Mouse (Mus musculus) intestine, embryonic 14.5 days (tissue): ENCODE measurements around the gene Lrmda. TPM values are rescaled to one million over a fixed set of nuclear protein-coding genes. Genes with fewer than 3 reads are reported as not detected.

ENCODE experiments used
- ATAC-seq: fragments of 200-750 bp; cut with Nextera tagmentation; replicated peaks from 2 replicates; pipeline ENCODE4 v1.8.0; 2017; ENCODE audit warnings: low read depth, moderate number of reproducible peaks, moderate TSS enrichment, moderate library complexity; ENCODE audit not compliant: low FRiP score, low TSS enrichment
- DNase-seq: peaks from one replicate; pipeline ENCODE4 v3.0.0-alpha.2; 2018; ENCODE audit warnings: low spot score
- H3K27ac ChIP-seq: fragments of 300-500 bp; sonication (generic); 2 replicates; pipeline ENCODE4 v1.5.1; 2014; ENCODE audit warnings: low read depth, mild to moderate bottlenecking, control low read depth
- H3K27me3 ChIP-seq: fragments of 300-500 bp; sonication (generic); replicated peaks from 2 replicates; pipeline ENCODE4 v1.6.1; 2014; ENCODE audit warnings: low read length, control low read depth; ENCODE audit not compliant: control insufficient read depth, insufficient read depth
- H3K36me3 ChIP-seq: fragments of 300-500 bp; sonication (generic); 2 replicates; pipeline ENCODE4 v1.6.1; 2014; ENCODE audit warnings: low read length, control low read depth; ENCODE audit not compliant: control insufficient read depth, insufficient read depth
- H3K4me1 ChIP-seq: fragments of 300-500 bp; sonication (generic); replicated peaks from 2 replicates; pipeline ENCODE4 v1.6.1; 2014; ENCODE audit warnings: low read length, control low read depth, mixed read lengths; ENCODE audit not compliant: control insufficient read depth, insufficient read depth
- H3K4me2 ChIP-seq: fragments of 300-500 bp; sonication (generic); 2 replicates; pipeline ENCODE4 v1.6.1; 2014; ENCODE audit warnings: low read length
- H3K4me3 ChIP-seq: fragments of 300-500 bp; sonication (generic); 2 replicates; pipeline ENCODE4 v1.5.1; 2014; ENCODE audit warnings: low read depth, low read length, control low read depth, mixed read lengths
- H3K9ac ChIP-seq: fragments of 300-500 bp; sonication (generic); 2 replicates; pipeline ENCODE4 v1.6.1; 2014; ENCODE audit warnings: mild to moderate bottlenecking, low read length
- H3K9me3 ChIP-seq: fragments of 300-500 bp; sonication (generic); 2 replicates; pipeline ENCODE4 v1.6.1; 2016; ENCODE audit warnings: low read length, control low read depth; ENCODE audit not compliant: control insufficient read depth
- WGBS: fragments of 180-500 bp; shearing (Covaris S2); extraction: QIAGEN DNeasy Blood & Tissue Kit; methylation state at CpG from one replicate; pipeline ENCODE4 v1.1.7; 2014; 5-methylcytosine and 5-hydroxymethylcytosine counted together
- microRNA-seq: library from miRNA; unstranded; fragments of <30 nt; microRNA quantifications from one replicate; pipeline ENCODE4, GENCODE M21; 2016
- polyA plus RNA-seq: library from polyadenylated mRNA; unstranded; fragments of >200 nt; fragmentation: Nextera tagmentation; extraction: Ambion mirVana; gene quantifications from 2 replicates; pipeline ENCODE4 v1.2.1, GENCODE M21; 2014

The Lrmda gene
- polyA plus RNA-seq, 1 experiment from 2014 or later, result 0.70 TPM

DNA sequence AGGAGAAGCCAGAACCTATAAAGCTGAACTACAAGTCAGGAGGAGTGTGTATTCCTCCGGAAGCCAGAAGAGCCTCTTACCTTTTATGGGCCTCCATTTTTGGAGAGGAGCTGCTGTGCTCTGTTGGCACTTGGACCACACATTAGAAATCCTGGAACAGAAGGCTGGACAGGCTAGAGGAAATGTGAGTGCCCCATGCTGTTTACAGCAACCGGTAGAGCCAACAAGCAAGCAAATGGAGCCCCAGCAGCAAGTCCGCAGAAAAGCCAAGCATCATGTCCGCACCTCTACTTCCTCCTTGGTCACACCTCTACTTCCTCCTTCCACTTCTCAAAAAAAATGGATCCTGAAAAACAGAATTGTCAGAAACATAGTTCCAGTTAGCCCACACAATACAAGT is 1073.8 kb downstream of the Lrmda start:
- no peak overlapping the region for H3K9ac ChIP-seq
- no peak overlapping the region for H3K27ac ChIP-seq
- H3K4me1 ChIP-seq, result peaks cover 12% of the 10 kb centered on the region; the same call in 1 of the 2 replicates
- no peak overlapping the region for H3K4me3 ChIP-seq
- ATAC-seq, result no peak
- H3K36me3 ChIP-seq, result no peaks in the 10 kb centered on the region
- 92% methylated on average over 4 of the region's 4 CpGs for WGBS
- H3K4me2 ChIP-seq, result no peak overlapping the region
- no peaks in the 10 kb centered on the region for H3K27me3 ChIP-seq
- H3K9me3 ChIP-seq, result no peaks in the 10 kb centered on the region
- no peak for DNase-seq

DNA sequence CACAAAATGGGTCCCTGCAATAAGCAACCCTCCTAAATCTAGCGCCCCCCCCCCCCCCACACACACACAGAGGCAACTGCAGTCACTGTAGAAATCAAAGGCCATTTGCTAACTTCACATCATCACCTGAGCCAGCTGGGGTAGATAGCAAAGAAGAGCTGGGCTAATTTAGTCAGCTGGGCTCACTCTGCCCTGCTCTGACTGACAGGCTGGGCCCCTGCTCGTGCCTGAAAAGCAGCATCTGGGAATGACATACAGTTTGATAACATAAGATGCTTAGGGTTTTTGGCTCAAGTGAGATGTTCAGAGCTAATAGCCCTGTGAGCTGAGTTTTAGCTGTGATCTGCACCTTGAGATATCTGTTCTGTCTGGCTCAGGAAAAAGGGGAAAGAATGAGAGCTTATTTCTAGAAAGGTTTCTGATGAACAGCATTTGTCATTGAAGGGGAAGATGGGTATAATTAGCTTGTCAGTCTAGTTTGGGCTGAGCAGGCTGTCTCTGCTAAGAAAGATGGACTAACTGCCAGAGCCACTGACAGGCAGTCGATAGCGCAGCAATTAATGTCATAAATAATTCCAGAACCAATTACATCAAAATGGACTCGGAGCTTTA is 1075.1 kb downstream of the Lrmda start:
- Histone ChIP-seq H3K4me2 (no peak overlapping the region), H3K36me3 (no peaks in the 10 kb centered on the region), H3K4me1 (peaks cover 12% of the 10 kb centered on the region; the same call in 1 of the 2 replicates), H3K27me3 (no peaks in the 10 kb centered on the region), H3K4me3 (no peak overlapping the region), H3K27ac (no peak overlapping the region), H3K9ac (no peak overlapping the region), H3K9me3 (no peaks in the 10 kb centered on the region)
- ATAC-seq (no peak), DNase-seq (no peak)
- 42% methylated on average over 5 of the region's 5 CpGs for WGBS

DNA sequence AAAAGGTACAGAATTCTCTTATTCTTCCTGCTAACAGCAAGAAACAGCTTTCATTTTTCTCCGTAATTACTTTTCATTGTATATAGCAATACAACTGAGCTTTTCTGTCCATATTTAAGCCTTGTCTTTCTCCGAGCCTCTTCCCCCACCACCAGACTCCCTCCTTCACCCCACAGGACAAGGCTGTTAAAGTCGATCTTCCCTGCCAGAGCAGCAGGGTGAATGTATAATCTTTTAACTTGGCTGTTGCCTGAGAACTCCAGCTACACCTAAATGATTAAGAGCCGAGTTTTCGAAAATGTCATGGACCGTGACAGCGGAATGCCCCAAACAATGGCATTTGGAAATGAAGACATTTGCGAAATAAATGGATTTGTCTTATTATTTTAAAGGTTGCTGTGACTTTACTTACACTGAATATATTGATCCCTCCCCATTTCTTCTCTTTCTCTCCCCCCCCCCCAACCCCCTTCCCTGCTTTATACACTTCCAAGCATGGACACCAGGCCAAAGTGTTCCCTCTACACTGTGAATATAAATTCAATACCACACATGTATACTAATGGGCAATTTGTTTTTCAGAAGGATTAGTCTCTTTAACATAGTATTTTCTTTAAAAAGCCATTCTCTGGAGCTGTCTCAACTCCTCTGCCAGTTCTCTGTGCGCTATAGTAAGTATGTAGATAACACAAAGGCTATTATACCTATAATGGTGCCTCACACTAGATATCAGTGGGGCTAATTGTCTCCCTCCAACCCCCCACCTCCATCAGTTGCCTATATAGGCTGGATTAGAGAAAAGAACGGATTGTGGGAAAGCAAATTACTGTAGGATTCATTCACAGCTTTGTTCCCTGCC is 1075.9 kb downstream of the Lrmda start:
- Histone ChIP-seq H3K9me3 (no peaks in the 10 kb centered on the region), H3K27ac (no peak overlapping the region), H3K4me2 (no peak overlapping the region), H3K36me3 (no peaks in the 10 kb centered on the region), H3K9ac (no peak overlapping the region), H3K4me1 (peaks cover 12% of the 10 kb centered on the region; the same call in 1 of the 2 replicates), H3K4me3 (no peak overlapping the region), H3K27me3 (no peaks in the 10 kb centered on the region)
- 63% methylated on average over 10 of the region's 10 CpGs for WGBS
- ATAC-seq (no peak), DNase-seq (no peak)

DNA sequence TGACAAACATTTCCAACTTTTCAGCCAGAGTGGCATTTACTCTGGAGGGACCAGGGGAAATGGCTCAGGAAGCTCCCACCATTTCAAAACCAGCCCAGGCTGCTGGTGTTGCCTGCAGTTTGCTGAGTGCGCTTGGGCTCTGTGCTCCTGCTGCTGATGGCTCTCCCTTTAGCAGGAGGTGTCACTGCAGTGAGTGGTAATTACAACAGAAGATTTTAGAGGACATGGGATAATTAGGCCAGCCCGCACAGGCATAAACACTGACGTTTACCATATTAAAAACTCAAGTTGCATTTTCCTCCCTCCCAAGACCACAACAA is 1076.5 kb downstream of the Lrmda start:
- H3K27me3 ChIP-seq, result no peaks in the 10 kb centered on the region
- peaks cover 12% of the 10 kb centered on the region; the same call in 1 of the 2 replicates for H3K4me1 ChIP-seq
- no peaks in the 10 kb centered on the region for H3K36me3 ChIP-seq
- no peak for DNase-seq
- no peak overlapping the region for H3K27ac ChIP-seq
- H3K9me3 ChIP-seq, result no peaks in the 10 kb centered on the region
- no peak overlapping the region for H3K4me2 ChIP-seq
- no peak for ATAC-seq
- WGBS, result 62% methylated on average over 3 of the region's 3 CpGs
- H3K9ac ChIP-seq, result no peak overlapping the region
- no peak overlapping the region for H3K4me3 ChIP-seq

DNA sequence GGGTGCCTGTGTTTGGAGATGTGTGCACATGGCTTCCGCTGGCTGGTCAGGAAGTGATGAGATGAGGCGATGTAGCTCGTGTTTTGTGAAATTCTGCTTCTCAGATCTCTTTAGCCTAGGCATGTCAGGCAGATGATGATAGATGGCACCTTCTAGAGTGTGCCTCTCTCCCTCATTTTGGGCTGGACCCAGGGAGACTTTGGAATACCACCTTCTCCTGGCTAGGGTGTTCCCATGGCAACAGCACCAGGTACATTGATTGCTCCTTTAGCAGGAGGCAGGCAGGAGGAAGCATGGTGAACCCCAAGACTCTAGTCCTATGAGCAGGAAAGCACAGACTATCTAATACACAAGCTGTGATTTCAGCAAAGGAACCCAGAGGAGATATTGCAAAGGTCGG is 1076.9 kb downstream of the Lrmda start:
- H3K9me3 ChIP-seq, result no peaks in the 10 kb centered on the region
- WGBS, result 66% methylated on average over 4 of the region's 4 CpGs
- H3K9ac ChIP-seq, result no peak overlapping the region
- H3K4me3 ChIP-seq, result no peak overlapping the region
- no peaks in the 10 kb centered on the region for H3K36me3 ChIP-seq
- H3K4me1 ChIP-seq, result peaks cover 12% of the 10 kb centered on the region; the same call in 1 of the 2 replicates
- no peak for ATAC-seq
- H3K27me3 ChIP-seq, result no peaks in the 10 kb centered on the region
- H3K4me2 ChIP-seq, result no peak overlapping the region
- no peak overlapping the region for H3K27ac ChIP-seq
- no peak for DNase-seq

Small RNA genes within 50 kb of the gene (microRNA-seq; reads per million reads assigned to microRNA genes)
- not detected for gene Gm27532

Other genes starting within 250 kb of the Lrmda start
- 334 and 336 TPM in 2 replicates for gene Vdac2, start 194.5 kb upstream of the Lrmda start, polyA plus RNA-seq
- gene Comtd1, start 170.7 kb upstream of the Lrmda start, polyA plus RNA-seq, result 47.4 and 47.6 TPM in 2 replicates
- 11.4 and 12.7 TPM in 2 replicates for gene Zfp503, start 30.1 kb upstream of the Lrmda start, polyA plus RNA-seq